Mouse (Mus musculus) ES-CJ7 (cell line): ENCODE data around the gene Cd209c.
A peak's percentile ranks its signal among the peaks of the same experiment; 100 is the strongest.

Experiments
- DNase-seq: peaks from one replicate; pipeline ENCODE4 v3.0.0; 2011; ENCODE audit warnings: low read depth, low spot score

Cd209c gene

DNA sequence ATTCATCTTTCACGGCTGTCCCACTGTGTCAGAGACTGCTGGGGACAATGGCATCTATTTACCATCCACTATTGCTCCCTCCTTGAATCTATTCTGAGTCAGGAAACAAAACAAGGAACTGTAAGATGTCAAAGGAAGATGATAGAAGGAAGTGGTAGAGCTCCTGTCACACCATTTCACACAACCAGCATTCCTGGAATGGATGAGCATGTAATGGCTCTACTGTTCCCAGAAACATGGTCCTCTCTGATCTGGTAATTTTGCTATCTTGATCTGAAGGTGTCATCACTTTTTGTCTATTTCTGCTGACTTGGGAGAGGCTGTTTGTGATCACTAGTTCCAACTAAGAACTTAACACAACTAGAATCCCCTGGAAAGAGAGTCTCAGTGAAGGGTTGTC lies at the start of gene Cd209c:
Cd209c (minus strand) TSS at position 101 of the 400 bp plus-strand sequence.
- no peak for DNase-seq

DNA sequence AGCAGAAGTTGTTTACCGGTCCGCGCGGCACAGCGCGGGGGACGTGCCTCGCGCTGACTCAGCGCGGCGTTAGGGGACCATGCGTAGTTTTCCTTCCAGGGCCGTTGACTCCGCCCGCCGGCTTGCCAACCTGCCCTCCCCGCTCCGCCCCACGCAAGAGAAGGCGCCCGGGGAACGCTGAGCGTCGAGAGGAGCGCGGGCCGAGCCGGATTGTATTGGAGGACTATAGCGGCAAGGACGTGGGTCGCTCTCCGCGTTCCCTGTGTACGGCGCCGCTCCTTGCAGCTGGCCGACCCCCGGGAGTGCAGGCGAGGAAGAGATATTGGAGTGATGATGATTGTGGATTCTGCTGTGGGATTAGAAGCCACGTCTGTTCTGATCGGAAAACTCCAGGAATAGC lies 39.7 kb upstream of the Cd209c start:
- DNase-seq, result peak; percentile 30

DNA sequence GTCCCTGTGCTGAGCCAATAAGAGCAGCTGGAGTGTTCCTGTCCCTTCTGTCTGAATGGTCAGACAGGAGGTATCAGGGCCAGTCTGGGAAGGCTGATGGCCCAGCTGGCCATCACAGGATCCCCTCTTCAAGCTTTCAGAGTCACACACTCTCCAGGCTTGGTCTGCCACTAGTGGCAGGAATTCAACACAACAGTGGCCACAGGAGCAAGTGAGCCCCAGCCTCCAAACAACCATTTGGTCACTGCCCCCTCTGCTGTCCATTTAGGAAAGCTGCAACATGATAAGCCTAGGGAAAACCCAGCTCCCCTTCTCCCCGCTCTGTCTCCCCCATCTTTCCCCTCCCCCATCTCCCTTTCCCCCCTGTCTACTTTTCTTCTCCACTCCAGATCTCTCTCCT lies 1.5 kb upstream of the Cd209c start:
- DNase-seq, result peak; percentile 88

DNA sequence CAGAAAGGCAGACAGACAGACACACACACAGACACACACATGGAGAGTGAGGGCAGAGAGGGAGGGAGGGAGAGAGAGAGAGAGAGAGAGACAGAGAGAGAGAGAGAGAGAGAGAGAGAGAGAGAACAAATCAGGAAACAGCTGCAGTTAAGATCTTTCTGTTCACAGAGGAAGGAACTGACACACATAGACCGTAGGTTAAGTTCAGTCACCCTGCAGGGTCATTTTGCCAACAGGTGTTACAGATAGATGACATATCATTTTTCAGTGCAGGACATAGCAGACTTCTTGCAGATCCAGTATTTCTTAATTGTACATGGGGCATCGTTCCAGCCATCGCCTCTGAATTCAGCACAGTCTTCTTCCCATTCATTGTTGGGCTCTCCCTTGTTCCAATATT lies 14.5 kb downstream of the Cd209c start:
- DNase-seq, result no peak

DNA sequence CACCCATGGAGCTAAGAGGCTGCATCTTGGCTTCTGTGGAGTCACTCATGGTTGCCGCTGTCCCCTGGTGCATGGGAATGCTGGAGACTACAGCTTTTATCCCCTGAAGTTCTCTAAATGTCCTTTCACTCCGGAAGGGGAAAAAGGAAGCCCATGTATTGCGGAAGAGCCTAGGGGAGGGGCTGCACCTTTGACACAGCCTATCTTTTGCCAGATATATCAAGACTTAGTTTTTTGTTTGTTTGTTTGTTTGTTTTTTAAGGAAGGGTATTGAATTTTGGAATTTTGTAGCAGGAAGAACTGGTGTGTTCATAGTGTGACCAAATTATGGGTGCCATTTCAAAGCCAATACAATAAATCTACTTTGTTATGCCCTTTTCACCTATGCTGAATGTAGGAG lies 27.8 kb downstream of the Cd209c start, which contains the start of gene Cd209b:
Cd209b (minus strand) TSS at position 101 of the 400 bp plus-strand sequence.
- DNase-seq, result no peak
